Mouse (Mus musculus) heart, embryonic 11.5 days (tissue): ENCODE measurements at regions not wholly inside any gene's neighbourhood (a gene's known extent, or its start where the extent isn't known, plus 50 kb on each side); places are given as distances from the start of the nearest gene placed in this dataset.

Experiments used
- ATAC-seq: fragments of 200-750 bp; cut with Nextera tagmentation; replicated peaks from 2 replicates; pipeline ENCODE4 v1.8.0; 2017; ENCODE audit warnings: moderate library complexity; ENCODE audit not compliant: insufficient number of reproducible peaks, low FRiP score, low TSS enrichment
- H3K27ac ChIP-seq: fragments of 300-500 bp; sonication (generic); 2 replicates; pipeline ENCODE4 v1.5.1; 2014; ENCODE audit warnings: mild to moderate bottlenecking, low read depth, low read length
- H3K27me3 ChIP-seq: fragments of 300-500 bp; sonication (generic); 2 replicates; pipeline ENCODE4 v1.6.1; 2014; ENCODE audit warnings: mild to moderate bottlenecking, low read length, mixed read lengths; ENCODE audit not compliant: control insufficient read depth, insufficient read depth
- H3K36me3 ChIP-seq: fragments of 300-500 bp; sonication (generic); 2 replicates; pipeline ENCODE4 v1.6.1; 2014; ENCODE audit warnings: mild to moderate bottlenecking, low read length, moderate library complexity, mixed read lengths; ENCODE audit not compliant: control insufficient read depth, insufficient read depth
- H3K4me1 ChIP-seq: fragments of 300-500 bp; sonication (generic); 2 replicates; pipeline ENCODE4 v1.6.1; 2014; ENCODE audit warnings: low read length; ENCODE audit not compliant: control insufficient read depth, insufficient read depth
- H3K4me2 ChIP-seq: fragments of 300-500 bp; sonication (generic); 2 replicates; pipeline ENCODE4 v1.6.1; 2014; ENCODE audit warnings: mild to moderate bottlenecking, moderate library complexity
- H3K4me3 ChIP-seq: fragments of 300-500 bp; sonication (generic); 2 replicates; pipeline ENCODE4 v1.5.1; 2014; ENCODE audit warnings: low read depth, low read length
- H3K9ac ChIP-seq: fragments of 300-500 bp; sonication (generic); 2 replicates; pipeline ENCODE4 v1.6.1; 2014; ENCODE audit warnings: mild to moderate bottlenecking, low read depth, low read length, moderate library complexity
- H3K9me3 ChIP-seq: fragments of 300-500 bp; sonication (generic); replicated peaks from 2 replicates; pipeline ENCODE4 v1.6.1; 2016; ENCODE audit warnings: low read length; ENCODE audit not compliant: control insufficient read depth
- WGBS: fragments of 180-500 bp; shearing (Covaris S2); extraction: QIAGEN DNeasy Blood & Tissue Kit; methylation state at CpG from one replicate; pipeline ENCODE4 v1.1.7; 2014; ENCODE audit not compliant: insufficient replicate concordance; 5-methylcytosine and 5-hydroxymethylcytosine counted together

DNA sequence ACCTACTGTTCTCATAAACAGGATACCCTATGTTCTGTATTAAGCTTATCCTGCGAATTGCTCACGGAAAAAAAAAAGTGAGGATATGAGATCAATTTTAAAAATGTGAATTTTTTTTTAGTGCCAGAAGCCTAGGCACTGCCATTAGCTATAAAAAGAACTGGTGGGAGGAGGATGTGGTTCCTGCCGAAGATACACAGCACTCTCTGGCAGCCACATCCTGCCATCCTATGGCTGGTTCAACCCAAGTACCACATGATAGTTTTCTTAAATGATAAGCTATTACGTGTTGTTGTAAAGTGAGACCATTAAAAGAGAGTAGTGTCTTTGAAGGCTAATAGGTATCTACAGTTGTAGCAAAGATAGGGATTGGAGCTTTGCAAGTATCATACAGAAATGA lies 58.2 kb upstream of the Ppp3ca start:
- WGBS: 67% methylated on average over 4 of the region's 4 CpGs
- Histone ChIP-seq H3K27ac (no peak overlapping the region), H3K4me1 (no peaks in the 10 kb centered on the region), H3K9me3 (no peaks in the 10 kb centered on the region), H3K27me3 (no peaks in the 10 kb centered on the region), H3K4me3 (no peak overlapping the region), H3K4me2 (no peak overlapping the region), H3K36me3 (no peaks in the 10 kb centered on the region), H3K9ac (no peak overlapping the region)
- ATAC-seq: no peak

DNA sequence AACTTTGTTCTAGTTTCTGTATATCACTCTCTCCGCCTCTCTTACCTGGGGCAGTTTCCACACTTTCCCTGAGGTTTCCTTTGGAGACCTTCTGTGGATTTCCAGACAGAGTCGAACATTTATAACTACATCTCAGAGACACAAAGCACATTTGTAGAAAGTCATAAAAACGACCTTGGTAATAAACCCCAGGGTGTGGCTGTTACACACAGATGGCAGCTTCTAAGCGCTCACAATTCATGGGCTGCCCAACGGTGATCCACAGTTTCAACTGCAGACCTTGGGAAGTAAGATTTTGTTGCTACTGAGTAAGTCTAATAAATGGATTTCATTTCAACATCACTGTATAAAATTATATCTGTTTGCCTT lies 59.4 kb upstream of the Ppp3ca start:
- whole genome bisulfite sequencing: 76% methylated on average over 5 of the region's 5 CpGs
- no peaks in the 10 kb centered on the region for H3K36me3 ChIP-seq
- no peak overlapping the region for H3K4me3 ChIP-seq
- H3K4me1 ChIP-seq: no peaks in the 10 kb centered on the region
- H3K4me2 ChIP-seq: no peak overlapping the region
- H3K9me3 ChIP-seq: no peaks in the 10 kb centered on the region
- no peak overlapping the region for H3K27ac ChIP-seq
- ATAC-seq: no peak
- no peaks in the 10 kb centered on the region for H3K27me3 ChIP-seq
- no peak overlapping the region for H3K9ac ChIP-seq

DNA sequence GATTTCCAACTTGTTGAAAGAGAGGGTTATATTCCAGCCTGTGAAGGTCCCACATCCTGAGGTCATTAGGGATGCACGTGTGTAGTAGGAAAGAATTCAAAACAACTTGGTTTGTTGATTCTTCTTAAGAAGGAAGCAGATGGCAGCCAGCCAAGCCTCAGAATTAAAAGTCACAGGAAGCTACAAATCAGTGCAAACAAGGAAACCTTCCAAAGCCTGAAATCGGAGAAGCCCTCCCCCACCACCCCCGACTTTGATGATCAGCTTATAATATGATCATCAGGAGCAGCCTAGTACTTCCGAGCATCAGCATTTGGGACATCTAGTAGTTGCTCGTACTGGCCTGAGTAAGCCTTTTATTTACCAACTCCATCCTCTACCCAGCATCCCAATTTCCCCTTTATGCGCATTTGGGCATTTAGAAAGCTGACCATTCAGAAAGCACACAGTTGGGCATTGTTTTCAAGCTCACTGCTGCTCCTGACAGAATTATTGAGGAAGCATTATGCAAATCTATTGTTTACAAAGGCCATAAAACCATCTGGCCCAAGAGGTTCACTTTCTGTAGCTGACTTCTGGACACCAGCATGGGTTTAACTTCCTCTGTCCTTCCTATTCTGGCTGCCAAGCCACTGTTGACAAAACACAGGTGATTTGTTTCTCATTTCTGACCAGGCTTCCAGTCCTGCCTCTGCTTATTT lies 59.9 kb upstream of the Ppp3ca start:
- Histone ChIP-seq H3K4me1 (no peaks in the 10 kb centered on the region), H3K9me3 (no peaks in the 10 kb centered on the region), H3K36me3 (no peaks in the 10 kb centered on the region), H3K4me3 (no peak overlapping the region), H3K27ac (no peak overlapping the region), H3K9ac (no peak overlapping the region), H3K4me2 (no peak overlapping the region), H3K27me3 (no peaks in the 10 kb centered on the region)
- ATAC-seq: no peak
- 41% methylated on average over 6 of the region's 6 CpGs for WGBS

DNA sequence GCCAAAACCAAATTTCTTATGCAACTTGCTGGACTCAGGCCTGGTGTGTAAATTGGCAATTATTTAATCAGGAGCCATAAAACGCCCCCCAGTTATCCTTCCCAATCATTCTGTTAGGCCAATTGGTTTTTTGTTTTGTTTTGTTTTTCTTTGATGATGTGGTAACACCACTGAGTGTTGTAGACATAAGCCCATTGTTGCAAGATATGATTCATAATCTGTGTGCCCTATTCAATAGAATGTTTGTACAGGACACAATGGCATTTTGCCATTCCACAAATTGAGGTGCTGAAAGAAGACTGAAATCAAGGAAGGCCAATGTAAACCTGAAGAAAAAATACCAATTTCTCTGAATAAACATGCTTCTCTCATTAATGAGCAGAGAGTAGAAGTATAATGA lies 68.2 kb upstream of the Ppp3ca start:
- WGBS: 74% methylated on average over 1 of the region's 1 CpGs
- no peaks in the 10 kb centered on the region for H3K4me1 ChIP-seq
- H3K4me2 ChIP-seq: no peak overlapping the region
- no peak for ATAC-seq
- H3K4me3 ChIP-seq: no peak overlapping the region
- H3K27ac ChIP-seq: no peak overlapping the region
- H3K9me3 ChIP-seq: no peaks in the 10 kb centered on the region
- H3K36me3 ChIP-seq: no peaks in the 10 kb centered on the region
- H3K9ac ChIP-seq: no peak overlapping the region
- no peaks in the 10 kb centered on the region for H3K27me3 ChIP-seq

DNA sequence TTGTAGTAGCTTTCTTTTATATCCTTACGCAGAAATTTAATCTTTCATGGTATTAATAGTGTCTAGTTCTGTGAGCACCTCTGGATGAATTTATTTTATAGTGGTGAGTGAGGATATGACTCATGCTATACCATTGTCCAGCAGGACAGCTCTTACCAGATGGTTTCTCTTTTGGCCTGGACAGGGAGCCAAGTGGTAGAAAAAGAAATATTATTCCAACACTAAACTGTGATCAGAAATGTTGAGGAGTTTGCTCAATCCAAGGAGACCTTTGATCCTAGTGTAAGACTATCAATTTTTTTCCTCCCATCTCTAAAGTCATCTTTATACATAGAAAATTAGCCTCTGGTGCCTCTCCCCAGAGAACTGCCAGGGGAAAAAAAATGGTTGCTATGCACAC lies 86.0 kb upstream of the Ppp3ca start:
- H3K9me3 ChIP-seq: no peaks in the 10 kb centered on the region
- WGBS: 79% methylated on average over 1 of the region's 1 CpGs
- no peaks in the 10 kb centered on the region for H3K36me3 ChIP-seq
- H3K27ac ChIP-seq: no peak overlapping the region
- H3K4me1 ChIP-seq: no peaks in the 10 kb centered on the region
- no peak overlapping the region for H3K4me2 ChIP-seq
- H3K4me3 ChIP-seq: no peak overlapping the region
- H3K9ac ChIP-seq: no peak overlapping the region
- ATAC-seq: no peak
- H3K27me3 ChIP-seq: no peaks in the 10 kb centered on the region

DNA sequence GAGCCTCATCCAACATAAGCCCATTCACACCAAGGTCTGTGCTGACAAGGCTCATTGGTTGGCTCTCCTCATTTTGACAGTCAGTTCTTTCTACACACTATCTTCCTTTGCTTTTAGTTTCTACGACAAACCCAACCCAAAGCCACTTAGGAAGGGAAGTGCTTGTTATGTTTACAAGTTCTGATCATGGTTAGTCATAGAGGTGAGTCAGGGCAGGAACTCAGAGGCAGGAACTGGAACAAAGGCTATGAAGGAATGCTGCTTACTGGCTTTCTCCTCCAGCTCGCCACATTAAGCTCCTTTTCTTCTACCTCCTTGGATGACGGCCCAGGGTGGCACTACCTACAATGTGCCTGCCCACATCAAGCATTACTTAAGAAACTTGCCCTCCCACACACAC lies 91.9 kb upstream of the Ppp3ca start:
- Histone ChIP-seq H3K9ac (no peak overlapping the region), H3K4me2 (no peak overlapping the region), H3K4me1 (no peaks in the 10 kb centered on the region), H3K27me3 (no peaks in the 10 kb centered on the region), H3K27ac (no peak overlapping the region), H3K36me3 (no peaks in the 10 kb centered on the region), H3K9me3 (no peaks in the 10 kb centered on the region), H3K4me3 (no peak overlapping the region)
- no peak for ATAC-seq
- WGBS: 68% methylated on average over 3 of the region's 3 CpGs

DNA sequence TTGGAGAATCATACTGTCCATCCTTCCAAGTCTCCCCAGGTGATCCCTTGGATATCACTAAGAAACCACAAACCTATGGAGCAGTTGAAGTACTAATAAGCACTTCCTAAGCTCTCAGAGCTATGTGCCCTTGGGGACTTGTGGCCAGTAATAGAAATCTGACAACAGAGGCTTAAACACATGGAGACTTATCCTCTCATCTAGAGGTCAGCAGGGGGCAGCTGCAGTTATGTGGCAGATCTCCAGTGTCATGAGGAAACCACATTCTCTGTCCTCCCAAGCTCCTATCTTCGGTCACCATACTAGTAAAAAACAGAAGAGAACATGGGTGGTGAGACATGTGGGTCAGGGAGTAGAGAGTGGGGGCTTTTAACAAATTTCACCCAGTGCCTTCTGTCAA lies 99.4 kb upstream of the Ppp3ca start:
- Histone ChIP-seq H3K4me2 (no peak overlapping the region), H3K4me1 (no peaks in the 10 kb centered on the region), H3K9ac (no peak overlapping the region), H3K36me3 (no peaks in the 10 kb centered on the region), H3K27ac (no peak overlapping the region), H3K27me3 (no peaks in the 10 kb centered on the region), H3K9me3 (no peaks in the 10 kb centered on the region), H3K4me3 (no peak overlapping the region)
- WGBS: 58% methylated on average over 1 of the region's 1 CpGs
- ATAC-seq: no peak

DNA sequence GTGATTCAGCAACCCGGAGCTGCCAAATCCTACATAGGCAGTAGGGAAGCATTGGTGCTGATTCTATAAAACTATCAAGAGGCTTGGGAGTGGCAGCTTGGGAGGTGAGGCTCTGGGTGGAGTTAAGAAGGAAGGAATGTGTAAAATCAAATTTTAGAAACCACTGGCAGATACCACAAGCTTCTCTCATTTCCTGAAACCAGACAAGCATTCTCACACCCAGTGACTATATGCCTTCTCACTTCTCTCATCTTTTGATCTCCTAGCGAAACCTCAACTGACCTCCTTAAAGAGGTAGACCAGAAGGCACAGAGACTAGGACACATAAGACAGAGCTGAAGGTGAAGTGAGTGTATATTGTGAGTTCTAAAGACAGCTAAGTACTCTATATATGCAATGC lies 113.4 kb upstream of the Ppp3ca start:
- Histone ChIP-seq H3K4me3 (no peak overlapping the region), H3K9me3 (no peaks in the 10 kb centered on the region), H3K9ac (no peak overlapping the region), H3K27me3 (no peaks in the 10 kb centered on the region), H3K27ac (no peak overlapping the region), H3K4me2 (no peak overlapping the region), H3K4me1 (no peaks in the 10 kb centered on the region), H3K36me3 (no peaks in the 10 kb centered on the region)
- no peak for ATAC-seq
- WGBS: 80% methylated on average over 2 of the region's 2 CpGs

DNA sequence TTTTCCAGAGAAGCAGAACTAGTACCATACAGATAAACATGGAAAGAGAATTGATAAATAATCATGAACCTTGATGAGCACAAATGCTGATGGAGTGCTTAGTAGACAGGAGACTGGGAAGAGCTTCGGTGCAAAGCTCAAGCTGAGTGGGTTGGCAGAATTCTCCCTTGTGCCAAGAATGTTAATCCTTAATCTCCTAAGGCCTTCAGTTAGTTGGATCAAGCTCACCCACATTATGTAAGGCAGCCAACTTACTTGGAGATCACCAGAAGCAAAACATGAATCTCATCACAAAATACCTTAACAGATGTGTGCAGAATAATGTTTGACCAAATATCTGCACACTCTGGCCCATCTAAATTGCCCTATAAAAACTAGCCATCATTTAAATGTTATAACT lies 120.5 kb upstream of the Ppp3ca start:
- Histone ChIP-seq H3K9ac (no peak overlapping the region), H3K4me2 (no peak overlapping the region), H3K27ac (no peak overlapping the region), H3K27me3 (no peaks in the 10 kb centered on the region), H3K4me1 (no peaks in the 10 kb centered on the region), H3K9me3 (no peaks in the 10 kb centered on the region), H3K36me3 (no peaks in the 10 kb centered on the region), H3K4me3 (no peak overlapping the region)
- ATAC-seq: no peak
- WGBS: 62% methylated on average over 1 of the region's 1 CpGs
